Mouse (Mus musculus) C3H10T1/2 (cell line): ENCODE results near the gene Gck. TPM values are rescaled to one million over a fixed set of nuclear protein-coding genes. Genes with fewer than 3 reads are reported as not detected.

Source experiments
- polyA plus RNA-seq, 2 experiments: library from polyadenylated mRNA; unstranded; fragments of >200 nt; fragmentation: generic; extraction: Trizol; gene quantifications; one replicate each; pipeline ENCODE4 v1.2.1; 2012; ENCODE audit warnings: missing spikeins in 2 of 2

Gck gene
- not detected for polyA plus RNA-seq

GRCm38 (mm10) chr11:5949586-5950352, at the start of gene Gck:
Gene Gck, minus strand, starts transcription at chr11:5950081.

GRCm38 (mm10) chr11:5955546-5956276, 5.8 kb upstream of the Gck start, which contains the start of gene Ykt6:
Gene Ykt6, plus strand, starts transcription at chr11:5955693.

DNA sequence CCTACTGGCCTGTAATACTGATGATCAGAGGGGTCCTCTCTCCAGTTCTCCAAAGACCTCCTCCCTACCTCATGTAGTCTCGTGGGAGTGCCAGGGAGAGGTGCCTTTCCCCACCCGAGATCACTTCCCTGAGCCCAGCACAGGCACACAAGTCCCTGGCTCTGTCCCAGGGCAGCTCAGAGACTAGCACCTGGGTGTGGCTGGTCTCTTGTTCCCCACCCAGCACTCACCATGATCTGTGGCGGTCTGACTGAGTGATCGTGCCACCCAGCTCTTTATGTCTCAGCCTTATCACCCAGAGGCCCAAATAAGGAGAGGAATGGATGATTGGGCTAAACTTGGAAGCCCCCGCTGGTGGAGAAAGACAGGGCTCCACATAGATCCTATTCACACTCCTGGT, 51.4 kb downstream of the Gck start, which contains the start of gene Myl7:
Gene Myl7 (minus strand): TSS at position 252 of the 400 bp plus-strand sequence.

GRCm38 (mm10) chr11:5877921-5878526, 71.9 kb downstream of the Gck start, which contains the start of gene Pold2:
Gene Pold2, minus strand, starts transcription at chr11:5878292.

DNA sequence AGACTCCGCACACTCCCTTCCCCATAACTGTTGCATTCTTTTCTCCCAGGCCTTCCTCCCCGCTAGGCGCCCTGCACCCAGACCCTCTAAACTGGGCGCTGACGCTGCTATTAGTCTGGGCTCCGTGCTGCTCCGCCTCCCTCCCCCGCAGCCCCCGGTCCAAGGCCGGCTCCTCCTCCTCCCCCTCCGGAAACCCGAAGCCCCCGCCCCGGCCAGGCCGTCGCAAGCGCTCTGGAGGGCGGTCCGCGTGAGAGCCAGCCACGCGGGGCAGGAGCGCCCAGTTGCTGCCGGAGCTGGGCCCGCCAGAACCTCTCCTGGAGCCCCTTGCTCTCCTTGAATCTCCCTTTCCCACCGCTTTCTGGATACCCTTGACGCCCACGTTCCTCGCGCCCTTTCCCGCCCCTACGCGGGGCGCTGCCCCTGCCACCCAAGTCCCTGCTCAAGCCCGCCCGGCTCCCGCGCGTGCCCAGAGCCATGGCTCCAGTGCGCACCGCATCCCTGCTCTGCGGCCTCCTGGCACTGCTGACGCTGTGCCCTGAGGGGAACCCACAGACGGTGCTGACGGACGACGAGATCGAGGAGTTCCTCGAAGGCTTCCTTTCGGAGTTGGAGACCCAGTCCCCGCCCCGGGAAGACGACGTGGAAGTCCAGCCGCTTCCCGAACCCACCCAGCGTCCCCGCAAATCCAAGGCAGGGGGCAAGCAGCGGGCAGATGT, 88.0 kb downstream of the Gck start, which contains the start of gene Aebp1:
Gene Aebp1 (plus strand): TSS at position 270 of the 716 bp plus-strand sequence.

Other genes with a start within 250 kb of the Gck start
- gene Mrps24, start 234.4 kb downstream of the Gck start, polyA plus RNA-seq: 100 to 1,000 TPM; 205 to 296 TPM
- 10 to 100 TPM; 26.6 to 32.9 TPM for gene Urgcp, start 187.7 kb downstream of the Gck start, polyA plus RNA-seq
- 100 to 1,000 TPM in 1 of 2 experiments, 10 to 100 TPM in 1; 99.6 to 103 TPM for gene Dbnl, start 161.6 kb downstream of the Gck start, polyA plus RNA-seq
- gene Pgam2, start 146.3 kb downstream of the Gck start, polyA plus RNA-seq: 1 to 10 TPM in 1 of 2 experiments, under 1 TPM in 1; 0.30 to 1.5 TPM
- 10 to 100 TPM in 1 of 2 experiments, 1 to 10 TPM in 1; 6.7 to 19.5 TPM for gene Polm, start 112.1 kb downstream of the Gck start, polyA plus RNA-seq
- gene Aebp1, start 88.1 kb downstream of the Gck start, polyA plus RNA-seq: 100 to 1,000 TPM; 142 to 464 TPM
- gene Pold2, start 71.8 kb downstream of the Gck start, polyA plus RNA-seq: 100 to 1,000 TPM in 1 of 2 experiments, 10 to 100 TPM in 1; 90.6 to 273 TPM
- under 1 TPM; 0.07 to 0.25 TPM for gene Myl7, start 51.3 kb downstream of the Gck start, polyA plus RNA-seq
- 10 to 100 TPM; 46.7 to 98.8 TPM for gene Ykt6, start 5.6 kb upstream of the Gck start, polyA plus RNA-seq
- under 1 TPM; 0.19 to 0.30 TPM for gene Camk2b, start 116.3 kb upstream of the Gck start, polyA plus RNA-seq
- gene A730071L15Rik, start 249.9 kb upstream of the Gck start, polyA plus RNA-seq: under 1 TPM; 0.02 to 0.26 TPM